Mouse (Mus musculus) CH12.LX (cell line): ENCODE results near the gene Vps35.

Experiments
- BHLHE40 ChIP-seq: IDR thresholded peaks from 2 replicates; pipeline ENCODE4 v1.6.1; 2011; ENCODE audit warnings: mild to moderate bottlenecking, low read depth, low read length, improper control_type of control experiment
- CTCF ChIP-seq, 2 experiments: IDR thresholded peaks in 1 of 2; conservative IDR thresholded peaks in 1 of 2; 2 replicates each; pipeline ENCODE4 v1.5.1; 2011 to 2012; ENCODE audit warnings: low read depth in 2 of 2, low read length in 2 of 2, improper control_type of control experiment in 1 of 2, inconsistent platforms in 1 of 2, mild to moderate bottlenecking in 1 of 2, moderate library complexity in 1 of 2
- NELFE ChIP-seq: IDR thresholded peaks from 2 replicates; pipeline ENCODE4 v1.6.1; 2011; ENCODE audit warnings: low read depth, low read length, improper control_type of control experiment
- PAX5 ChIP-seq: IDR thresholded peaks from 2 replicates; pipeline ENCODE4 v1.6.1; 2012; ENCODE audit warnings: low read length, inconsistent platforms, mixed read lengths
- RCOR1 ChIP-seq: conservative IDR thresholded peaks from 2 replicates; pipeline ENCODE4 v1.6.1; 2012; ENCODE audit warnings: low read depth, mild to moderate bottlenecking, inconsistent platforms, low read length, improper control_type of control experiment
- TCF12 ChIP-seq: IDR thresholded peaks from 2 replicates; pipeline ENCODE4 v1.6.1; 2014; ENCODE audit warnings: low read depth, mild to moderate bottlenecking, inconsistent platforms, low read length, improper control_type of control experiment

GRCm38 (mm10) chr8:85302931-85303330 lies 3.3 kb upstream of the Vps35 start:
- TF ChIP-seq CTCF (conservative IDR thresholded peaks at IDR 0.05 in 1 of 2, IDR thresholded peaks at IDR 0.05 in 1 of 2; ENCODE audit: low read depth in 2 of 2, low read length in 2 of 2) = no peak
- no peak for TF ChIP-seq TCF12
- no peak for TF ChIP-seq NELFE
- TF ChIP-seq RCOR1 = no peak
- no peak for TF ChIP-seq PAX5
- TF ChIP-seq BHLHE40 = no peak
